Mouse (Mus musculus) liver, postnatal 0 days (tissue): ENCODE results near the gene Klhl8. TPM values are rescaled to one million over a fixed set of nuclear protein-coding genes. Genes with fewer than 3 reads are reported as not detected.

Experiments used
- ATAC-seq: fragments of 200-750 bp; cut with Nextera tagmentation; 2 replicates; pipeline ENCODE4 v1.8.0; 2017; ENCODE audit warnings: mild to moderate bottlenecking, moderate library complexity
- DNase-seq: peaks from one replicate; pipeline ENCODE4 v3.0.0-alpha.2; 2016
- H3K27ac ChIP-seq: fragments of 300-500 bp; sonication (generic); 2 replicates; pipeline ENCODE4 v1.5.1; 2014; ENCODE audit warnings: antibody characterized with exemption, moderate library complexity, mild to moderate bottlenecking, low read depth
- H3K27me3 ChIP-seq: fragments of 300-500 bp; sonication (generic); 2 replicates; pipeline ENCODE4 v1.6.1; 2014; ENCODE audit warnings: low read length, control low read depth, mixed read lengths; ENCODE audit not compliant: insufficient read depth
- H3K36me3 ChIP-seq: fragments of 300-500 bp; sonication (generic); replicated peaks from 2 replicates; pipeline ENCODE4 v1.6.1; 2014; ENCODE audit warnings: mild to moderate bottlenecking, control low read depth, low read length, moderate library complexity, mixed read lengths; ENCODE audit not compliant: insufficient read depth
- H3K4me1 ChIP-seq: fragments of 300-500 bp; sonication (generic); 2 replicates; pipeline ENCODE4 v1.6.1; 2014; ENCODE audit warnings: antibody characterized with exemption, mild to moderate bottlenecking, control low read depth; ENCODE audit not compliant: insufficient read depth
- H3K4me2 ChIP-seq: fragments of 300-500 bp; sonication (generic); 2 replicates; pipeline ENCODE4 v1.6.1; 2014; ENCODE audit warnings: low read depth, mild to moderate bottlenecking, low read length, moderate library complexity, mixed read lengths
- H3K4me3 ChIP-seq: fragments of 300-500 bp; sonication (generic); 2 replicates; pipeline ENCODE4 v1.5.1; 2014; ENCODE audit warnings: low read depth, low read length
- H3K9ac ChIP-seq: fragments of 300-500 bp; sonication (generic); replicated peaks from 2 replicates; pipeline ENCODE4 v1.6.1; 2014; ENCODE audit warnings: mild to moderate bottlenecking, moderate library complexity
- H3K9me3 ChIP-seq: fragments of 300-500 bp; sonication (generic); 2 replicates; pipeline ENCODE4 v1.6.1; 2016; ENCODE audit warnings: mild to moderate bottlenecking, control low read depth, low read length, mixed read lengths
- CTCF ChIP-seq: sonication (generic); IDR thresholded peaks from 2 replicates; pipeline ENCODE4 v1.5.1; 2016; ENCODE audit warnings: antibody characterized with exemption, low read depth
- EP300 ChIP-seq: IDR thresholded peaks from 2 replicates; pipeline ENCODE4 v1.6.1; 2016; ENCODE audit warnings: antibody characterized with exemption, low read depth, mild to moderate bottlenecking
- WGBS: fragments of 180-500 bp; shearing (Covaris S2); extraction: QIAGEN DNeasy Blood & Tissue Kit; methylation state at CpG from one replicate; pipeline ENCODE4 v1.1.7; 2014; ENCODE audit not compliant: insufficient replicate concordance; 5-methylcytosine and 5-hydroxymethylcytosine counted together
- polyA plus RNA-seq: library from polyadenylated mRNA; unstranded; fragments of >200 nt; fragmentation: Nextera tagmentation; extraction: Ambion mirVana; gene quantifications from 2 replicates; pipeline ENCODE4 v1.2.1, GENCODE M21; 2015

Gene Klhl8
- polyA plus RNA-seq, 1 experiment from 2014 or later, result 1.9 TPM

DNA sequence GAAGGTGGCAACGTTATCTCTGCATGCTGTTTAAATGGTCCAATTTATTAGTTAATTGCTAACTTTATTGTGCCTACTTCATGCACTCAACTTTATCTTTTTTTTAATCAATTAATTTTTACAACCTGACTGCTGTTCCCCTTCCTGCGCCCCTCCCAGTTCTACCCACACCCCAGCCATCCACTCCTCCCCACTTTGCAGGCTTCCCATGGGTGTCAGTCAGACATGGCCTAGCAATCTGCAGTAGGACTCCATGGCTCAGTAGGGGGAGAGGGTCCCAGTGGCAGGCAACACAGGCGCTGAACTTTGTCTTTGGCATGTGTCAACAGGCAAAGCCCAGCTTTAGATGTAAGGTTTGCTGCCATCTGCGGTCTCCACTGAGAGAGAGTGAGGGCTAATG is 47.3 kb downstream of the Klhl8 start:
- no peak for ATAC-seq

DNA sequence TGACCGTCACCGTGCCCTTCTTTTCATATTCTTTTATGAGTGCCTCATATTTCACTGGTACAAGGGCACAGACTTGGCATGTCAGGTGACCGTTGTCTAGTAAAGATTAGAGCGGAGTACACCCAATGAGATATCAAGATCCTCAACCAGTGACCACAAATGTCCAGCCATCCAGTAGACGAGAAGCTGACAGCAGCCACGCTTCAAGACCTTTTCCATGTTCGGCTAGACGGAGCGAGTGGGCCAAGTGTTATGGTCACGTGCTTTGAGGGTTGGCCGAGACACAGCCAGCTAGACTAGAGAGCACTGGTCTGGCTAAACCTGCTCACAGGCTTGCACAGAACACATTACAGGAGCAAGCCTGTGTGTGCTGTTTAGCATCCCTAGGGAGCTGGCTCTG is 50.4 kb downstream of the Klhl8 start:
- Histone ChIP-seq H3K27me3 (no peaks in the 10 kb centered on the region), H3K4me1 (no peaks in the 10 kb centered on the region), H3K9ac (no peak overlapping the region), H3K9me3 (no peaks in the 10 kb centered on the region), H3K4me3 (no peak overlapping the region), H3K27ac (no peak overlapping the region), H3K36me3 (no peaks in the 10 kb centered on the region; the same call in 1 of the 2 replicates), H3K4me2 (no peak overlapping the region)
- WGBS, result 90% methylated on average over 11 of the region's 11 CpGs
- DNase-seq (no peak), ATAC-seq (no peak)
- TF ChIP-seq EP300 (no peak), CTCF (no peak)

More for the DNA sequence above, 47.3 kb downstream of the Klhl8 start:
- Histone ChIP-seq H3K4me2 (no peak overlapping the region), H3K9ac (no peak overlapping the region), H3K4me1 (no peaks in the 10 kb centered on the region), H3K4me3 (no peak overlapping the region), H3K9me3 (no peaks in the 10 kb centered on the region), H3K27me3 (no peaks in the 10 kb centered on the region), H3K36me3 (no peaks in the 10 kb centered on the region; the same call in 1 of the 2 replicates), H3K27ac (no peak overlapping the region)
- no peak for TF ChIP-seq EP300
- no peak for TF ChIP-seq CTCF
- WGBS, result 86% methylated on average over 4 of the region's 4 CpGs
- DNase-seq, result no peak

DNA sequence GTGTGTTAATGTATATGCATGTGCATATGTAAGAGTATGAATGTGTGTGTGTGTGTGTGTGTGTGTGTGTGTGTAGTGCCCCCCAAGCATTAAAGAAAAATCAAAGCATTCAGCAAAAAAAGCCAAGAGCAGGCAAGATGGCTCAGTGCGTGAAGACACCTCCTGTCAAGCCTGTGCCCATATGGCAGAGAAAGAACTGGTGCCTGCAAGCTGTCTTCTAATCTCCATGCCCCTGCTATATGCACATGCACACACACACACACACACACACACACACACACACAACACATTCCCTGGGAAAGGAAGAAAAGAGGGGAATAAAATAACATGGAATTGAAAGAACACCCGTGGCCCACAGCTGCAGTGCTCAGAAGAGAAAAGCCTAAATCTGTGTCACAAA is 53.9 kb downstream of the Klhl8 start:
- no peaks in the 10 kb centered on the region for H3K9me3 ChIP-seq
- WGBS, result 87% methylated on average over 2 of the region's 2 CpGs

DNA sequence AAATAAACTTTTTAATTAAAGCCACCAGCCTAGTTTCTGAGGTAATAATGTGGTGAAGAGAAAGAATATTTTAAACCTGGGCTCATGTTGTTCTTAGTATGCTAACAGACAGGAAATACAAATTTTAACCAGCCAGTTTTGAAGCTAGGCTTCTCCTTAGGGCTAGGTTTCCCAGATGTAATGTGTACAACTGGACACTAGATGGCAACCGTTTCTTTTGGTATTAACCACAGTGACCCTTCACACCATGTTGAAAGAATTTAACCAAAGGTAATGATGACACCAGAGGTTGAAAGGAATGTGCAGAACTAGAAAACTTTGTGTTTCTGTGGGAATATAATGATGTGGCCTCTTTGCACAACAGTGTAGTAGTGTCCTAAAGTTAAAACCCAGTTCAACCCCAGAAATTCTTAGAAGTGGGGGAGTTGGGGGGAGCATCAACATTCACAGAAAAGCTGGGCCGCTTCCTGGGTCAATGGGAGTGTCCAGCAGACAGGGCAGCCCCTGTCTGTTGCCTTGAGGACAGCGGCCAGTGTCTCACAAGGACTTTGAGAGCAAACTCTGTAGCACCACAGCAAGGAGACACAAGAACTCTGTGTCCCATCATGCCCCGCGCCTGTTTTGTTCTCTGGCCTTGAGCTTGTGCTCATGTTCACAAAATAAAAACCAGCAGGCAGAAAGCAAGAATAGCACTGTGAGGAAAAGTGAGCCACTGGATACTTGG is 54.6 kb downstream of the Klhl8 start:
- Histone ChIP-seq H3K27ac (no peak overlapping the region), H3K9me3 (no peaks in the 10 kb centered on the region), H3K36me3 (peaks cover 30% of the 10 kb centered on the region), H3K27me3 (no peaks in the 10 kb centered on the region), H3K9ac (no peak overlapping the region), H3K4me2 (no peak overlapping the region), H3K4me1 (no peaks in the 10 kb centered on the region), H3K4me3 (no peak overlapping the region)
- WGBS, result 69% methylated on average over 5 of the region's 5 CpGs
- TF ChIP-seq EP300 (no peak), CTCF (peak; percentile 80)
- peak; percentile 84 for ATAC-seq
- DNase-seq, result no peak

More for the DNA sequence above, 53.9 kb downstream of the Klhl8 start:
- Histone ChIP-seq H3K4me2 (no peak overlapping the region), H3K27ac (no peak overlapping the region), H3K36me3 (peaks cover 23% of the 10 kb centered on the region), H3K4me3 (no peak overlapping the region), H3K27me3 (no peaks in the 10 kb centered on the region), H3K9ac (no peak overlapping the region), H3K4me1 (no peaks in the 10 kb centered on the region)
- DNase-seq (no peak), ATAC-seq (no peak)
- TF ChIP-seq EP300 (no peak), CTCF (no peak)

DNA sequence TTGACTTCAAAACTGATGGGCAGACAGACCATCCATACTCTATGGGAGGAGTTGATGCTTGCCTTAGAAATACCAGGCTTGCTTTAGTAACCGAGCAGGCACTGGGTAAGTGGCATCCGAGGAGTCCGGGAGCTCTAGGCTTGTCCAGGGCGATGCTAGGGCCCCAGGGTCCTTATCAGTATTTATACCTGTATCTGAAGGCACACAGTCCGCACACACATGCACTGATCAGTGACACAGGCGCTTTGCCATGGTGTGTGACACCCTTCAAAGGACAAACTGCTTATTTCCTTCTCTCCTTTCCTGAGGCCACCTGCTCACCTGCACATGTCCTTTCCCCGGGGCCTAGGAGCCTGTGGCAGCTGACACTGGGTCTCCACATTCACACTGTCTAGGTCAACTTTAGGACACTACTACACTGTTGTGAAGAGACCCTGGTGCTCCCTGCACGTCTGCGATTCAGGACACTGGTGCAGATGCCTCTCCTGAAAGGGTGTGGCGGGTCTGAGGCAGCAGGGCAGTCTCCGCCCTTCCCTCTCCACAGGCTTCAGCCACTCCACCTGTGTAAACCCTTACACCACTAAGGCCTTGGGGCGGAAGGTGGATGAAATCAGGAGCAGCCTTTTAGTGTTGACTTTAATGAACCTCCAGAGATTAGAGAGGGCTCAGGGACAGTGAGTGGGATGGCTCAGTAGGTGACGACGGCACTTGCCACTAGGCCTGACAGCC is 55.4 kb downstream of the Klhl8 start:
- DNase-seq (no peak), ATAC-seq (peak; percentile 28)
- peaks cover 38% of the 10 kb centered on the region for H3K36me3 ChIP-seq
- no peaks in the 10 kb centered on the region for H3K27me3 ChIP-seq
- H3K9ac ChIP-seq, result no peak overlapping the region
- no peak overlapping the region for H3K27ac ChIP-seq
- H3K4me2 ChIP-seq, result no peak overlapping the region
- H3K4me3 ChIP-seq, result no peak overlapping the region
- no peak for TF ChIP-seq EP300
- no peak for TF ChIP-seq CTCF
- 77% methylated on average over 14 of the region's 14 CpGs for WGBS
- no peaks in the 10 kb centered on the region for H3K9me3 ChIP-seq
- no peaks in the 10 kb centered on the region for H3K4me1 ChIP-seq

DNA sequence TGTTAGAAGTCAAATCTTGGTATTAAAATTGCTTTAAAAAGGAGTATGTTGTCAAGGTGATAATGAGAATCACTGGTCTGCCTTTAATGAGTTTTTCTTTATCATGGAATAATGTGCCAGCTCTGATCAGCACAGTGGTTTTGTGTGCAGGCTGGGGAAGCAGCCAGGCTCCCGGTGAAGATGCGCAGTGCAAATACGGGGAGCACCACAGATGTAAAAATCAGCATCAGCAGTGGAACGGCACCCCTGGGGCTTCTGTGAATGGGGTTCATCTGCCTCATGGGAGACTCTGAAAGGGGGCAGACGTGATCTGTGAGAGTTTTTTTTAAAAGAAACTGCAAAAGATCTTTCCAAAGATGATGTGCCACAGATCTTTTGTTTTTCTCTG is 56.3 kb downstream of the Klhl8 start:
- Histone ChIP-seq H3K27me3 (no peaks in the 10 kb centered on the region), H3K4me3 (no peak overlapping the region), H3K36me3 (peaks cover 47% of the 10 kb centered on the region), H3K4me1 (no peaks in the 10 kb centered on the region), H3K27ac (no peak overlapping the region), H3K9ac (no peak overlapping the region), H3K9me3 (no peaks in the 10 kb centered on the region), H3K4me2 (no peak overlapping the region)
- no peak for TF ChIP-seq CTCF
- TF ChIP-seq EP300, result no peak
- DNase-seq (no peak), ATAC-seq (no peak)
- WGBS, result 88% methylated on average over 5 of the region's 5 CpGs
